Mouse (Mus musculus) cerebellum, postnatal 36 days (tissue): ENCODE measurements around the gene Igfbp3.

Source experiments
- DNase-seq, 2 experiments: peaks; one replicate each; pipeline ENCODE4 v3.0.0; 2021 to 2022; ENCODE audit warnings: mixed read lengths in 2 of 2

Gene Igfbp3

DNA sequence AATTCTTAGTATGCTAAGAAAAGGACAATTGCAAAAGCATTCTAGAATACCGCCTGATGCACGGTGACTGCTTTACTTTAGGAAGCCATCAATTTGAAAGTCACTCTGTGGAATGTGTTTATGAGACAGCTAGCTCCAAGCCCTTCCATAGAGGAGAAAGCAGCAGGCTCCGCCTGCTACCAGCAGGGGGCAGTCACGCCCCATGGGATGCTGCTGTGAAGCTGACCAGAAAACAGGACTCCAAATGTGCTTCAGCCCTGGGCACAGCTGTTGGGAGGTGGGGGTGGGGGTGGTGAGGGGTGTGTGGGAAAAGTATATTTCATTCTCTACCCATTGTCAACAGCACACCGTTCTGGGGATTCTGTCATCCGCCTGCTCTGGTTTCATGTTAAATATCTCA is 3.4 kb downstream of the Igfbp3 start:
- peak; percentile 68 to 76 for DNase-seq

GRCm38 (mm10) chr11:7203846-7204245 is 9.9 kb downstream of the Igfbp3 start:
- no peak for DNase-seq

GRCm38 (mm10) chr11:7202206-7202605 is 11.5 kb downstream of the Igfbp3 start:
- no peak for DNase-seq

GRCm38 (mm10) chr11:7200393-7200783 is 13.3 kb downstream of the Igfbp3 start:
- DNase-seq: no peak

GRCm38 (mm10) chr11:7199736-7200392 is 13.9 kb downstream of the Igfbp3 start:
- DNase-seq: peak; percentile 43 to 64

DNA sequence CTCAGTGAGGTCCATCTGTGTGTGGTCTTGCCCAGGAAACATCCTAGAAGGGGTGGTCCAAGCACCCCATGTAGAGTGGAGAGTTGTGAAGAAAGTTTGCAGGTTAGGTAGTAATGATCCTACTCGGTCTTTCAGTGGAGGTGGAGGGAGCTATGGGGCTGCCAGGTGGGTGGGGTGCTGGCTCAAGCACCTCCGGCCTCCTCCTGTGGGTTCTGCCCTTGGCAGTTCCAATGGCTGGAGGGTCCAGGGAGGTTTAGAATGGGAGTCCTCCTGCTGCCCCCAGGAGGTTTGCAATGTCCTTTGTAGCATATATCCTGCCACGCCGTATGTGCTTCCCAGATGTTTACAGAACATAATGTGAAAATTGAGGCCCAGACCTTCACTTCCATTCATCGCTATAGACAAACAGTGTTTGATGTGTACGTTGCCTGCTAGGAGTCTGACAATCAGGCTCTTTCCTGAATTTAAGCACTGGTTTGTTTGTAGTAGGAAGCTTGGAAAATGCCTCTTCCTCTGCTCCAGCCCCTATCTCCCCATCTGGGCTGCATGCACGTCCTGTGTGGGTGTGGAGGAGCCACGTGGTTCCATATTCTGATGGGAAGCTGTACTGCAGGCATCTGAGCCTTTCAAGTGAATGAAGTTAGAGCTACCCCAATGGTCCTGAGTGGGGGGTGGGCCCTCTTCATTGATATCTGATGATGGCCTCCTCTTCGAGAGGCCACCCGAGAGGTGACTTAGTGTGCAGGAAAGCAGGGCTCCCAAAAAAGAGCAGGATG is 15.1 kb downstream of the Igfbp3 start:
- DNase-seq: no peak

- DNase-seq: no peak
Measured at GRCm38 (mm10) chr11:7198006-7198405, 15.7 kb downstream of the Igfbp3 start.

GRCm38 (mm10) chr11:7197491-7197941 is 16.2 kb downstream of the Igfbp3 start, which contains the start of gene Igfbp1:
Gene Igfbp1, plus strand, starts transcription at chr11:7197782.
- no peak for DNase-seq

DNA sequence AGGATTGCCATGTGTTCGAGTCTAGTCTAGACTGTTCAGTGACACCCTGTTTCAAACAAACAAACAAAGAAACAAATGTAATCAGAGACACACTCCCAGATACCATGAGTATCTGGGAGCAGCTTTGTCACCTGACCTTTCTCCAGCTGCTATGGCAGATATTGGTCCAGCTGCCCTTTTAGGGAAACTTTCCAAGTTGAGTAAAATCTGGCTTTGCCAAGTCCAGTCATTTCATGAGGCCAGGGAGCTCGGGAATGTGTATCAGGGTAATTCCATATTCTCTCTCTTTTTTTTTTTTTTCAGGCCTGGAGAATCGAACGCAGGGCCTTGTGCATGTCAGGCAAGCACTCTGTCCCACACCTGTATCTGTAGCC is 18.4 kb downstream of the Igfbp3 start:
- no peak for DNase-seq

GRCm38 (mm10) chr11:7194432-7195311 is 19.1 kb downstream of the Igfbp3 start:
- no peak for DNase-seq

DNA sequence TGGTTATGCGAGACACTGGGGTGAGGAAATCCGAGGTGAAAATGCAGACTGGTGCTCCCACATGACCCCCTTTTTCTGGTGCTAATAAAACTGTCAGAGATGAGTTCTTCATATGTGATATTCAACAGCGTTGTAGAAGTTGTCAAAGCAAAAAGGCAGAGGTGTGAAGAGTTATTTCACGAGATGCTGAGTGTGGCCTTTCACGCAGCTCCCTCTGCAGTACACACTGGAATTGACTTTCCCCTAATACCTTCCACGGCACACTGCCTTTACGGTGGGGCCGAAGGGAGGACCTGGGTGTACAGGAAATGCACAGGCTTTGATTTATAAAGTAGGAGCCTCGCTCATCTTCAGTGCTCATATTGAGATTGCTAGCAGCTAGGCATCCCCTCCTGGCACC is 20.6 kb downstream of the Igfbp3 start:
- no peak for DNase-seq

DNA sequence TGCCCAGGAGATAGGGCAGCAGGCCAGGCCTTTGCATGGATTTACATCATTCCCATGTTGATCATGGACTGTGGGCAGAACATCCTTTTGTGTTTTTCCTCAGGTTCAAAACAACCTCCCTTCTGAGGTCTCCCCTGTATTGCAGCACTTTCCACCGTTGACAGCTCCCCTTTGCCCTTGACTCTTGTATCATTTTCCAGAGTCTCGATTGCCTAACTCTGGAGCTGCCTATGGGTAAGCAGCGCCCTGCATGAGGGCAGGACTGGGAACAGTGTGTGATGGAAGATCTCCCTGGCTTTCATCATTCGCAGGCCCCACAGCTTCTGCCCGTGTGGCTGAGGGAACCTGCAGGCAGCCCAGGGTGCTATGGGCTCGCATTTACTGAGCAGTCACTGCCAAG is 21.0 kb downstream of the Igfbp3 start:
- no peak for DNase-seq

DNA sequence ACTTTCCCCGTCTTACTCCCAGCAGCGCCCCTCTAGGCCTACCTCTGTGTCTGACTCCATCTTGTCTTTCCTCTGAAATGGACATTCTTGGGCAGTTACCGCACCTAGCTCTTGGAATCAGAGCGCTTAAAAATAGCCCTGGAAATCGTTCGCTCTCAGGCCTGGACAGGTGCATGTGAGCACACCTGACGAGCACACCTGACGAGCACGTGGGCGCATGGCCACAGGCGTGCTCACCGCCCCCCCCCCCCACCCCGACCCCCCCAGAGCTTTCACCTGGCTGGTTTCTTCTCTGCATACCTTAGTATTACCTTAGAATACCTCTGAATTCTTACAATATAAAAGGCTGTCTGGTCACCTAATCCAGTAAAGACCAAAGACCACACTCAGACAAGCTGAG is 25.3 kb downstream of the Igfbp3 start, which contains the start of gene Gm11985:
Gene Gm11985 (minus strand): TSS at position 101 of the 400 bp plus-strand sequence.
- no peak for DNase-seq

DNA sequence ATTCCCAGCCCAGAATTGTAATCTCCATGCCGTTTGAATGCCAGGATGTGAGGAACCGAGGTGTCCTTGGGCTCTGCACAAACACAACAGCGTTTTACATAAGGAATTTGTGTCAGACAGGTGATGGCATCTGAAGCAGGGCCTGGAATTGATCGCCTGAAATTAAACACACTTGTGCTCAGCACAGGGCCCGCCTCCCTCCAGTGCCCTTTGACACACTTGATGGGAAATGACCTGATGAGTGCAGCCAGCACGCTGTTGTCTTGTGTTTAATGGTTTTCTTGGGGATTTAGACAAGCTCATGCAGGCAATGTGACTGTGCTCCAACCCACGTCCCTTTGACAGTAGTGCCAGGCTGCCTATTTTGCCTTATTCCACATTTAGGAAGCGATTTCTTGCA is 26.3 kb downstream of the Igfbp3 start:
- no peak for DNase-seq

GRCm38 (mm10) chr11:7184420-7184819 is 29.3 kb downstream of the Igfbp3 start:
- DNase-seq: no peak

DNA sequence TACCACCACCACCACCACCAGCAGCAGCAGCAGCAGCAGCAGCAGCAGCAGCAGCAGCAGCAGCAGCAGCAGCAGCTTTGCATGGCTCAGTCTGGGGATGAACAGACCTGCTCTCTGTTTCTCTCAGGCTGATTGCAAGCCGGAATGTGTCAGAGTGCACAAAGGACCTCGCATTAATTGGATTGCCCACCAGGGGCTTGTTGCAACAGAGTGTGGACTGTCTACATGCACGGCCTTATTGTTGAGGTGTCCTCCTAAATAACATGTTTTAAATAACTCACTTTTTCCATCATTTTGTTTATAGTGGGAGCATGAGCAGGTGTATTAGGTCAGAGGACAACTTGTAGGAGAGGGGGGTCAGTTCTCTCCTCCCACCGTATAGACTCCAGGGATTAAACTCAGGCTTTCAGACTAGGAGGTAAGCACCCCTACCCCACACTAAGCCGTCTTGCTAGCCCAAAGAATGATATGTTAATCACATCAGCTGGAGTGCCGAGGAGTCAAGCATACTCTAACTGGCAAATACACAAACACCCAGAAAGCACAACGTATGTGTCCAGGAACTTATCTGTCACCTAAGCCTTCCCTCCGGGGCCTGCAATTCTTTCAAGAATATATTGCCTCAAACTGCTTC is 31.2 kb downstream of the Igfbp3 start:
- DNase-seq: no peak

DNA sequence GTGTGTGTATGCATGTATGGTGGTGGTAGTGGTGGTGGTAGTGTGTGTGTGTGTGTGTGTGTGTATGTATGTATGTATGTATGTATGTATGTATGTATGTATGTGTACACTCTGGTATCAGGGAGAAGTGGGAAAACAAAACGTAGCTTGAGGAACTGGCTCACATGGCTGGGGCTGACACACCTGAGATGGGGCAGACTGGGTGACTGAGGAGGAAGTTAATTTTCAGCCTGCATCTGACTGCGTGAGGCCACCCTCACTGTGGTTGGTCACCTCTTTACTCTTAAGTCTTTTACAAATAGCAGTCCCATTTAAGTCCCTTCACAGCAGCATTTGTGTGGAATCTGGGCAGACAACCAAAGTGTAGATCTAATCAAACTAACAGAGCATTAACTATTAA is 34.4 kb downstream of the Igfbp3 start:
- DNase-seq: no peak

- no peak for DNase-seq
Measured at GRCm38 (mm10) chr11:7178724-7179123, 35.0 kb downstream of the Igfbp3 start.

DNA sequence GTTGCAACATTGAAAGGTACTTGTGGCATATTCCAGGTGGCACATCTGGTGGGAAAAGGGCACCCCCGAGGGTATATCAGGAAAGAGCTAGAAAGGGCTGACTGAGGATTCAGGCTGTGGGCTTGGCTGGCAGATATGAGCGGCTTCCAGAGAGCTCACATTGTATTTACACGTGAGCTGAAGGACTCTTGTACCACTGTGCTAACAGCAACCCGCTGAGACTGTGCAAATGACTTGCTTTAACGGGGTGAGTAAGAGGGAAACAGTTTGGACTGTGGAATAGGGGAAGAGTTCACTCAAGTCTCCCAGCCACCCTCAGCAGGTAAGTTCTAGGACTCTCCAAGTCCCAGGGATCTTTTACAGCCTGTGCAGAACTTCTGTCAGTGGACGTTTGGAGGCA is 40.1 kb downstream of the Igfbp3 start:
- DNase-seq: no peak

DNA sequence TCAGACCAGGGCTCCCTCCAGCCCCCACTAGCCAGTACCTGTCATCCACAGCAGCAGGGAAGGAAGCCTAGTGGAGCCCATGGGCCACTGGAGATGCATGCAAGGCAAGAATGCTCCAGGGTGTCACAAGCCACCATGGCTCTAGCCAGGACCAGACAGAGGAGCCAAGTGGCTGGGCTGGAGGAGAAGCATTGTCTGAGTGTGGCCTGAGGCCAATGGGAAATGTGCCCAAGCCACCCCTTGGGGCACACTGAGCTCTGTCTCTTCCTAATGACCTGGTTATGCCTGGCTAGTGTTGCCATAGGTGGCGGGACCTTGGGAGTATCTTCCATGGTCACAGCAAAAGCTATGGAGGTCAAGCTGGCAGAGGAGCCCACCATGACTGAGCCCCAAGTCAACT is 44.1 kb downstream of the Igfbp3 start:
- peak; percentile 49 to 60 for DNase-seq

GRCm38 (mm10) chr11:7164416-7164815 is 49.3 kb downstream of the Igfbp3 start:
- DNase-seq: no peak

DNA sequence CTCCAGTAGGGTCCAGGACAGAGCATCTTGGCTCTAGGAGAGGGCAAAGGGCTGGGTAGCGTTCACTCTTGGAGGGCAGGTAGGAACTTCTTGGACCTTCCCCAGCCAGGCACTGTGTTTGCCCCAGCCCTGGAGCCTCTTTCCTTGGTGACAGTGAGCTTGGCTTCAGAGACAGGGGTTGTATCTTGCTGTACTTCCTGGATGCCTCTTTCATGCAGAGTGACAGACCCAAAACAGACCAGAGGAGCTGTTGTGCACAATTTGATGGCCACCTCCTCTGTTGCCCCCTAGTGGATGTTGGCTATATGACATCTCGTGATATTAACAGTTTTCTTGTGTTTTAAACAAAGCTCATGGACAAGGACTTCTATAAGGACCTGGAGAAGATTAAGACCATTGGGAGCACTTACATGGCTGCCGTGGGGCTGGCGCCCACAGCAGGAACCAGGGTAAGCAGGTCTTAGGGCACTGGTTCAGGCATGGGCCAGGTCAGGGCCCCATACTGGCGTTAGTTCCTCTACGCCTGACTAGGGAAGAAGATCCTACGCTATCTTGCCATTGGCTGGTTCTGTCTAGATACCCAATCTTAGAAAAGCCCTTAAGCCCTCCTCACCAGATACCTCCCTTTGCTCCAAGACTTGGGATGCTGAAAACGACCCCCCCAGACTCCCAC is 52.1 kb downstream of the Igfbp3 start:
- peak in 1 of 2 experiments; percentile 56 for DNase-seq
